Mouse (Mus musculus) inflammation-experienced regulatory T-cells, adult 16 weeks (primary cell): ENCODE results near the gene Gm9789. TPM values are rescaled to one million over a fixed set of nuclear protein-coding genes. Genes with fewer than 3 reads are reported as not detected.

Experiments used
- polyA plus RNA-seq: library from polyadenylated mRNA; unstranded; fragments of 100-300 nt; shearing (Covaris generic); gene quantifications from one replicate; pipeline ENCODE4 v1.2.1, GENCODE M21; 2017

The Gm9789 gene
- polyA plus RNA-seq, result not detected

DNA sequence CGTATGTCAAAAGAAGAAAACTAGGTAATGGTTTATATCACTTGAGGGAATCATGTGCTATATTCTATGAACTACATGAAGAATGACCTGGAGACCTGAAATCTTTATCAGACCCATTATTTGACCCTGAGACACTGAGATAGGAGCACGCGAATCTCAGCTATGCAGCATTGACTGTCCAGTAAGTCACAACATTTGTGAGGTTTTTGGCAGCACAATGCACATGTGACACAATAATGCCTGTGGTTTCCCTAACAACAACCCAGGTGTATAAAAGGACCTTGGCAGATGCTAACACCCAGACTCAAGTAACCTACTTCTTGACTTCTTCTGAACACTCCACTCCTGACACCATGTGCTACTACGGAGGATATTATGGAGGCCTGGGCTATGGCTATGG is at the start of gene Gm9789:
TSS of gene Gm9789 (plus strand) at position 301 of the 400 bp plus-strand sequence.

DNA sequence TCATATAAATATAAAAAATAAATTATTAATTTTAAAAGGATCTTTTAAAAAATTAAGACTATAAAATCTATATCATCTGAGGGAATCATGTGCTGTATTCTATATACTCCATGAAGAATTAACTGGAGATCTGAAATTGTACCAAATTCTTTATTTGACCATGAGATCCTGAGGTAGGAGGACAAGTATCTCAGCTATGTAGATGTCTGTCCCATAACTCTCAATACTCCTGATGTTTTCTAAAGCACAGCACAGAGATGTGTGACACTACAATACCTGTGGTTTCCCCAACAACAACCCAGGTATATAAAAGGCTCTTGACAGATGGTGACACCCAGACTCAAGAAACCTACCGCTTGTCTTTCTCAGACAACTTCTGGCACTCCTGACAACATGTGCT is 17.2 kb upstream of the Gm9789 start, which contains the start of gene Gm6358:
TSS of gene Gm6358 (plus strand) at position 301 of the 400 bp plus-strand sequence.

DNA sequence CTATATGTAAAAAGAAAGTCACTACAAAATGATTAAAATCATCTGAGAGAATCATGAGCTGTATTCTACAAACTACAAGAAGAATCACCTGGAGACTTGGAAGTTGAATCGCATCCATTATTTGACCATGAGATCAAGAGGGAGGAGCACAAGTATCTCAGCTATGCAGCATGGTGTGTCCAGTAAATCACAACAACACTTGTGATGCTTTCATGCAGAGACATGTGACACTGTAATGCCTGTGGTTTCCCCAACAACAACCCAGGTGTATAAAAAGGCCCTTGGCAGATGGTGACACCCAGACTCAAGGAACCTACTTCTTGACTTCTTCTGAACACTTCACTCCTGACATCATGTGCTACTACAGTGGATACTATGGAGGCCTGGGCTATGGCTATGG is 7.0 kb upstream of the Gm9789 start, which contains the start of gene Gm10061:
TSS of gene Gm10061 (plus strand) at position 301 of the 400 bp plus-strand sequence.

DNA sequence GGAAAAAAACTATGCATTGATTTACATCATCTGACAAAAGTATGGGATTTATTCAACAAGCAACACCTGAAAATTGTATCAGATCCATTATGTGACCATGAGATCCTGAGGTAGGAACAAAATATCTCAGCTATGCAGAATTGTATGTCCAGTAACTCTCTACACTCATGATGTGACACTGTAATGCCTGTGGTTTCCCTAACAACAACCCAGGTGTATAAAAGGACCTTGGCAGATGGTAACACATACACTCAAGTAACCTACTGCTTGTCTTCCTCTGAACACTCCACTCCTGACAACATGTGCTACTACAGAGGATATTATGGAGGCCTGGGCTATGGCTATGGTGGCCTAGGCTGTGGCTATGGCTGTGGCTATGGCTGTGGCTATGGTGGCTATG is 11.4 kb downstream of the Gm9789 start, which contains the start of gene Gm7735:
TSS of gene Gm7735 (plus strand) at position 301 of the 400 bp plus-strand sequence.

DNA sequence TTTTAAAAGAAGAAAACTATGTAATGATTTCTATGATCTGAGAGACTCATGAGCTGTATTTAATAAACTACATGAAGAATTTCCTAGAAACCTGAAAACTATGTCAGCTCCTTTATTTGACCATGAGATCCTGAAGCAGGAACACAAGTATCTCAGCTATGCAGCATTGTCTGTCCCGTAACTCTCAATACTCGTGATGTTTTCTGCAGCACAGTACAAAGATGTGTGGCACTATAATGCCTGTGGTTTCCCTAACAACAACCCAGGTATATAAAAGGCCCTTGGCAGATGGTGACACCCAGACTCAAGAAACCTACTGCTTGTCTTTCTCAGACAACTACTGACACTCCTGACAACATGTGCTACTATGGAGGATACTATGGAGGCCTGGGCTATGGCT is 16.7 kb downstream of the Gm9789 start, which contains the start of gene 1110057P08Rik:
TSS of gene 1110057P08Rik (plus strand) at position 301 of the 400 bp plus-strand sequence.

DNA sequence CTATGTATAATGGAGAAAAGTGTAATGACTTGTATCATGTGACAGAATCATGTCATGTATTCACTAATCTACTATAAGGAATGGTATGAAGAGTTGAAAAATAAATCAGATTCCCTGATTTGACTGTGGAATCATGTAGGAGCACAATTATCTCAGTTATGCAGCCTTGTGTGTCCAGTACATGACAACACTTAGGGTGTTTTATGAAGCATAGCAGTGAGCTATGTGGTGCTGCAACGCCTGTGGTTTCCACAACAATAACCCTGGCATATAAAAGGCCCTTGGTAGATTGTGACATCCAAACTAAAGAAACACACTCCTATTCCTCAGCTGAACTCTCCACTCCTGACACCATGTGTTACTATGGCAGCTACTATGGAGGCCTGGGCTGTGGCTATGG is 47.8 kb downstream of the Gm9789 start, which contains the start of gene Krtap20-2:
TSS of gene Krtap20-2 (plus strand) at position 301 of the 400 bp plus-strand sequence.

Other genes with a start within 250 kb of the Gm9789 start
- not detected for gene Krtap19-9b, start 225.7 kb upstream of the Gm9789 start, polyA plus RNA-seq
- not detected for gene Krtap16-3, start 195.1 kb upstream of the Gm9789 start, polyA plus RNA-seq
- gene Krtap22-2, start 147.2 kb upstream of the Gm9789 start, polyA plus RNA-seq, result not detected
- gene Gm10229, start 142.7 kb upstream of the Gm9789 start, polyA plus RNA-seq, result not detected
- not detected for gene Krtap6-1, start 126.3 kb upstream of the Gm9789 start, polyA plus RNA-seq
- not detected for gene Gm10228, start 116.5 kb upstream of the Gm9789 start, polyA plus RNA-seq
- gene Krtap6-5, start 110.1 kb upstream of the Gm9789 start, polyA plus RNA-seq, result not detected
- gene 1110025L11Rik, start 94.0 kb upstream of the Gm9789 start, polyA plus RNA-seq, result not detected
- gene Krtap6-3, start 73.9 kb upstream of the Gm9789 start, polyA plus RNA-seq, result not detected
- not detected for gene Gm6358, start 17.1 kb upstream of the Gm9789 start, polyA plus RNA-seq
- gene Gm10061, start 6.9 kb upstream of the Gm9789 start, polyA plus RNA-seq, result not detected
- gene Gm7735, start 11.5 kb downstream of the Gm9789 start, polyA plus RNA-seq, result not detected
- not detected for gene 1110057P08Rik, start 16.8 kb downstream of the Gm9789 start, polyA plus RNA-seq
- not detected for gene Krtap20-2, start 47.9 kb downstream of the Gm9789 start, polyA plus RNA-seq
- gene Krtap21-1, start 245.9 kb downstream of the Gm9789 start, polyA plus RNA-seq, result not detected